Mouse (Mus musculus): ENCODE results near the gene Lrrd1. TPM values are rescaled to one million over a fixed set of nuclear protein-coding genes. Genes with fewer than 3 reads are reported as not detected.
A peak's percentile ranks its signal among the peaks of the same experiment; 100 is the strongest.
"Not testable (repeated sequence)": the region's sequence is repeated elsewhere in the genome, so short reads cannot be mapped to it uniquely, and the experiment has no call there.

Lrrd1 gene
- not detected in 2 replicates for polyA plus RNA-seq (2015; fragmentation: Nextera tagmentation; extraction: Ambion mirVana)

- Histone ChIP-seq H3K9ac (no peak within 1 kb of the TSS), H3K4me3 (replicated peaks) (peak within 1 kb of the TSS; percentile 21; the same call in 1 of the 2 replicates), H3K36me3 (0 out of 2 replicates have a peak, but pooled peaks cover 4% of the 10 kb centered on the region), H3K9me3 (replicated peaks) (no peaks in the 10 kb centered on the region), H3K27me3 (0 out of 2 replicates have a peak, but pooled peaks cover 7% of the 10 kb centered on the region), H3K27ac (no peak within 1 kb of the TSS), H3K4me1 (replicated peaks) (no peaks in the 10 kb centered on the region), H3K4me2 (peak within 1 kb of the TSS; percentile 45)
- no peak for DNase-seq
- 15% methylated on average over 24 of the region's 24 CpGs for WGBS (ENCODE audit: insufficient replicate concordance)
- no peak for ATAC-seq (ENCODE audit: low read depth)
Observed at GRCm38 (mm10) chr5:3845026-3845425, at the start of gene Lrrd1. Gene Lrrd1, plus strand, starts transcription at chr5:3845173.

- not testable (repeated sequence) for H3K27me3 ChIP-seq; H3K27ac ChIP-seq; DNase-seq; H3K9ac ChIP-seq; H3K9me3 ChIP-seq (replicated peaks); ATAC-seq (ENCODE audit: low read depth); H3K4me3 ChIP-seq (replicated peaks); H3K4me2 ChIP-seq; H3K36me3 ChIP-seq
- 83% methylated on average over 2 of the region's 2 CpGs for WGBS (ENCODE audit: insufficient replicate concordance)
- H3K4me1 ChIP-seq (replicated peaks): peaks cover 36% of the 10 kb centered on the region
Observed at GRCm38 (mm10) chr5:3797101-3797500, 47.9 kb upstream of the Lrrd1 start.

GRCm38 (mm10) chr5:3798656-3799055 lies 46.3 kb upstream of the Lrrd1 start:
- not testable (repeated sequence) for H3K4me3 ChIP-seq (replicated peaks); H3K4me2 ChIP-seq; H3K27ac ChIP-seq; H3K9ac ChIP-seq; H3K9me3 ChIP-seq (replicated peaks); ATAC-seq (ENCODE audit: low read depth); H3K27me3 ChIP-seq; DNase-seq; H3K36me3 ChIP-seq
- peaks cover 37% of the 10 kb centered on the region for H3K4me1 ChIP-seq (replicated peaks)

- H3K27ac ChIP-seq: no peak overlapping the region
- DNase-seq (no peak), ATAC-seq (ENCODE audit: low read depth) (no peak)
- H3K9ac ChIP-seq: no peak overlapping the region
- H3K9me3 ChIP-seq (replicated peaks): no peaks in the 10 kb centered on the region
- WGBS (ENCODE audit: insufficient replicate concordance): 73% methylated on average over 1 of the region's 1 CpGs
- no peak overlapping the region for H3K4me2 ChIP-seq
- no peaks in the 10 kb centered on the region for H3K27me3 ChIP-seq
- no peaks in the 10 kb centered on the region for H3K36me3 ChIP-seq
- H3K4me3 ChIP-seq (replicated peaks): no peak overlapping the region
- peaks cover 40% of the 10 kb centered on the region for H3K4me1 ChIP-seq (replicated peaks)
Observed at GRCm38 (mm10) chr5:3800041-3800440, 44.9 kb upstream of the Lrrd1 start.

- Histone ChIP-seq H3K4me1 (replicated peaks) (peaks cover 42% of the 10 kb centered on the region), H3K4me3 (replicated peaks) (peak overlapping the region; percentile 15; the same call in 1 of the 2 replicates), H3K36me3 (no peaks in the 10 kb centered on the region), H3K9me3 (replicated peaks) (no peaks in the 10 kb centered on the region), H3K4me2 (peak overlapping the region; percentile 37), H3K27me3 (no peaks in the 10 kb centered on the region), H3K27ac (no peak overlapping the region), H3K9ac (0 out of 2 replicates have a peak overlapping the region, but pooled peaks have one; percentile 4)
- ATAC-seq (ENCODE audit: low read depth) (no peak), DNase-seq (no peak)
- WGBS (ENCODE audit: insufficient replicate concordance): 73% methylated on average over 4 of the region's 4 CpGs
Observed at GRCm38 (mm10) chr5:3800881-3801280, 44.1 kb upstream of the Lrrd1 start.

GRCm38 (mm10) chr5:3801672-3802432 lies 43.1 kb upstream of the Lrrd1 start:
- peak overlapping the region; percentile 97 for H3K27ac ChIP-seq
- WGBS (ENCODE audit: insufficient replicate concordance): 3% methylated on average over 18 of the region's 18 CpGs
- peak overlapping the region; percentile 88 for H3K9ac ChIP-seq
- peak overlapping the region; percentile 92 for H3K4me2 ChIP-seq
- H3K4me3 ChIP-seq (replicated peaks): peak overlapping the region; percentile 86
- peak; percentile 2 for DNase-seq
- no peaks in the 10 kb centered on the region for H3K36me3 ChIP-seq
- H3K27me3 ChIP-seq: no peaks in the 10 kb centered on the region
- no peaks in the 10 kb centered on the region for H3K9me3 ChIP-seq (replicated peaks)
- peaks cover 42% of the 10 kb centered on the region for H3K4me1 ChIP-seq (replicated peaks)
- ATAC-seq (ENCODE audit: low read depth): peak; percentile 5

- Histone ChIP-seq H3K4me3 (replicated peaks) (peak within 1 kb of the TSS; percentile 86), H3K4me1 (replicated peaks) (peaks cover 42% of the 10 kb centered on the region), H3K9me3 (replicated peaks) (no peaks in the 10 kb centered on the region), H3K4me2 (peak within 1 kb of the TSS; percentile 92), H3K9ac (peak within 1 kb of the TSS; percentile 88), H3K36me3 (0 out of 2 replicates have a peak, but pooled peaks cover 3% of the 10 kb centered on the region), H3K27me3 (no peaks in the 10 kb centered on the region), H3K27ac (peak within 1 kb of the TSS; percentile 97)
- under 1% methylated on average over 107 of the region's 109 CpGs for whole genome bisulfite sequencing (ENCODE audit: insufficient replicate concordance)
- ATAC-seq (ENCODE audit: low read depth) (peak; percentile 86), DNase-seq (peak; percentile 82)
Observed at GRCm38 (mm10) chr5:3802433-3803291, 42.3 kb upstream of the Lrrd1 start, which contains the start of the genes Ankib1 and Krit1. Gene Ankib1, minus strand, starts transcription at chr5:3802925. Gene Krit1, plus strand, starts transcription at chr5:3803184.

GRCm38 (mm10) chr5:3803292-3804165 lies 41.4 kb upstream of the Lrrd1 start:
- peaks cover 38% of the 10 kb centered on the region for H3K4me1 ChIP-seq (replicated peaks)
- ATAC-seq (ENCODE audit: low read depth) (peak; percentile 79), DNase-seq (no peak)
- peak overlapping the region; percentile 86 for H3K4me3 ChIP-seq (replicated peaks)
- H3K9ac ChIP-seq: peak overlapping the region; percentile 88
- peak overlapping the region; percentile 92 for H3K4me2 ChIP-seq
- H3K9me3 ChIP-seq (replicated peaks): no peaks in the 10 kb centered on the region
- H3K27ac ChIP-seq: peak overlapping the region; percentile 97
- WGBS (ENCODE audit: insufficient replicate concordance): under 1% methylated on average over 36 of the region's 36 CpGs
- H3K27me3 ChIP-seq: no peaks in the 10 kb centered on the region
- H3K36me3 ChIP-seq: peaks cover 4% of the 10 kb centered on the region; the same call in 1 of the 2 replicates

- peaks cover 5% of the 10 kb centered on the region for H3K4me1 ChIP-seq (replicated peaks)
- no peak overlapping the region for H3K4me3 ChIP-seq (replicated peaks)
- DNase-seq (no peak), ATAC-seq (ENCODE audit: low read depth) (no peak)
- H3K4me2 ChIP-seq: no peak overlapping the region
- 83% methylated on average over 1 of the region's 1 CpGs for WGBS (ENCODE audit: insufficient replicate concordance)
- H3K9ac ChIP-seq: no peak overlapping the region
- H3K27ac ChIP-seq: no peak overlapping the region
- H3K9me3 ChIP-seq (replicated peaks): no peaks in the 10 kb centered on the region
- peaks cover 23% of the 10 kb centered on the region for H3K36me3 ChIP-seq
- H3K27me3 ChIP-seq: no peaks in the 10 kb centered on the region
Observed at GRCm38 (mm10) chr5:3808472-3808871, 36.5 kb upstream of the Lrrd1 start.

- H3K36me3 ChIP-seq: peaks cover 36% of the 10 kb centered on the region
- 16% methylated on average over 1 of the region's 1 CpGs for WGBS (ENCODE audit: insufficient replicate concordance)
Observed at GRCm38 (mm10) chr5:3834107-3834506, 10.9 kb upstream of the Lrrd1 start.

More at GRCm38 (mm10) chr5:3834107-3834506, 10.9 kb upstream of the Lrrd1 start:
- Histone ChIP-seq H3K27me3 (no peaks in the 10 kb centered on the region), H3K27ac (no peak overlapping the region), H3K4me1 (replicated peaks) (peaks cover 5% of the 10 kb centered on the region), H3K9ac (no peak overlapping the region), H3K9me3 (replicated peaks) (no peaks in the 10 kb centered on the region), H3K4me2 (no peak overlapping the region), H3K4me3 (replicated peaks) (no peak overlapping the region)
- DNase-seq (no peak), ATAC-seq (ENCODE audit: low read depth) (peak; percentile 76)
